Comparison of ENCODE assay signal across 9 mouse cellular contexts in genomic region chr7:28694423-28694822, GRCm38 (mm10). TPM values are rescaled to one million over a fixed set of nuclear protein-coding genes. Genes with fewer than 3 reads are reported as not detected.
DNase-seq lines count a peak whose midpoint lies in the region; ATAC-seq lines count a peak whose summit lies in the region.
"Had no signal": no experiment of that assay in that cellular context is flagged by ENCODE, and none has a peak within 500 bp of the region (broad histone marks: within the 10 kb centered on the region; RNA-seq: fewer than 3 reads in every experiment).

No protein-coding gene starts in this region.

- no peaks in the 10 kb centered on the region for H3K27me3 ChIP-seq in kidney, embryonic 15.5 days
- H3K27me3 ChIP-seq in forebrain, embryonic 16.5 days (replicated peaks; ENCODE audit: control insufficient read depth, insufficient read depth, low read length): peaks cover 3% of the 10 kb centered on the region; the same call in 1 of the 2 replicates
- peaks cover 3% of the 10 kb centered on the region; the same call in 1 of the 2 replicates for H3K27me3 ChIP-seq in midbrain, embryonic 15.5 days (replicated peaks)

- H3K4me3 ChIP-seq in kidney, embryonic 15.5 days (replicated peaks): peak overlapping the region; percentile 53; the same call in 1 of the 2 replicates
- H3K4me3 ChIP-seq in forebrain, embryonic 16.5 days (replicated peaks; ENCODE audit: low read length): no peak overlapping the region
- H3K4me3 ChIP-seq in midbrain, embryonic 15.5 days: peak overlapping the region; percentile 51; the same call in 1 of the 2 replicates

- H3K4me1 ChIP-seq in kidney, embryonic 15.5 days: peaks cover 20% of the 10 kb centered on the region
- H3K4me1 ChIP-seq in forebrain, embryonic 16.5 days (replicated peaks; ENCODE audit: control insufficient read depth, insufficient read depth, low read length): peaks cover 13% of the 10 kb centered on the region; the same call in 1 of the 2 replicates
- peaks cover 11% of the 10 kb centered on the region for H3K4me1 ChIP-seq in midbrain, embryonic 15.5 days

- H3K36me3 ChIP-seq in kidney, embryonic 15.5 days: no peaks in the 10 kb centered on the region
- H3K36me3 ChIP-seq in forebrain, embryonic 16.5 days (ENCODE audit: control insufficient read depth, insufficient read depth): no peaks in the 10 kb centered on the region
- H3K36me3 ChIP-seq in midbrain, embryonic 15.5 days (replicated peaks): no peaks in the 10 kb centered on the region

- no peak overlapping the region for H3K9ac ChIP-seq in kidney, embryonic 15.5 days
- H3K9ac ChIP-seq in forebrain, embryonic 16.5 days (replicated peaks; ENCODE audit: low read depth, low read length): no peak overlapping the region
- H3K9ac ChIP-seq in midbrain, embryonic 15.5 days: no peak overlapping the region

- no peaks in the 10 kb centered on the region for H3K9me3 ChIP-seq in kidney, embryonic 15.5 days (replicated peaks)
- H3K9me3 ChIP-seq in forebrain, embryonic 16.5 days (ENCODE audit: control insufficient read depth, low read length): no peaks in the 10 kb centered on the region
- H3K9me3 ChIP-seq in midbrain, embryonic 15.5 days: no peaks in the 10 kb centered on the region

- no peak overlapping the region for H3K27ac ChIP-seq in kidney, embryonic 15.5 days
- no peak overlapping the region for H3K27ac ChIP-seq in forebrain, embryonic 16.5 days (ENCODE audit: low read length)
- no peak overlapping the region for H3K27ac ChIP-seq in midbrain, embryonic 15.5 days
- H3K27ac ChIP-seq: macrophage had no signal

- 6% methylated on average over 14 of the region's 14 CpGs for WGBS in kidney, embryonic 15.5 days
- 5% methylated on average over 14 of the region's 14 CpGs for WGBS in forebrain, embryonic 16.5 days
- 7% methylated on average over 14 of the region's 14 CpGs for WGBS in midbrain, embryonic 15.5 days

- DNase-seq in kidney, adult 9 months: no peak
- DNase-seq in ZHBTc4 (ENCODE audit: low read depth, low spot score): peak; percentile 81
- DNase-seq in ovary, postnatal 36 days (ENCODE audit: low spot score): no peak
- DNase-seq in adrenal gland, postnatal 10 days: no peak
- DNase-seq in urinary bladder, adult 2 months (ENCODE audit: low spot score): no peak

- peak overlapping the region; percentile 91 for H3K4me2 ChIP-seq in kidney, embryonic 15.5 days
- H3K4me2 ChIP-seq in forebrain, embryonic 16.5 days (ENCODE audit: low read length): peak overlapping the region; percentile 77; the same call in 1 of the 2 replicates
- peak overlapping the region; percentile 67 for H3K4me2 ChIP-seq in midbrain, embryonic 15.5 days

- no peak for ATAC-seq in kidney, embryonic 15.5 days (replicated peaks; ENCODE audit: low FRiP score)
- no peak for ATAC-seq in forebrain, embryonic 16.5 days
- no peak for ATAC-seq in midbrain, embryonic 15.5 days (replicated peaks)

RNA-seq across cellular contexts. Expression of gene Fbxo27, which starts 1.8 kb away (rescaled TPM):
- 5.4 and 9.1 TPM in 2 replicates for polyA plus RNA-seq in kidney, embryonic 15.5 days (2015; fragmentation: Nextera tagmentation; extraction: Ambion mirVana)
- polyA plus RNA-seq in forebrain, embryonic 16.5 days (2015; fragmentation: Nextera tagmentation; extraction: Ambion mirVana): 6.3 and 11.1 TPM in 2 replicates
- 10.2 and 12.1 TPM in 2 replicates for polyA plus RNA-seq in midbrain, embryonic 15.5 days (2015; fragmentation: Nextera tagmentation; extraction: Ambion mirVana)
- total RNA-seq in adrenal gland, postnatal 10 days (2021): 1 to 10 TPM; 1.0 to 2.0 TPM
- 9.4 and 12.6 TPM in 2 replicates for polyA plus RNA-seq in urinary bladder, adult 2 months (2012; rRNA removed)
- polyA plus RNA-seq: macrophage had no signal

RNA-seq across cellular contexts. Expression of gene Fbxo17, which starts 22.2 kb away (rescaled TPM):
- 8.2 and 9.2 TPM in 2 replicates for polyA plus RNA-seq in kidney, embryonic 15.5 days (2015; fragmentation: Nextera tagmentation; extraction: Ambion mirVana)
- polyA plus RNA-seq in forebrain, embryonic 16.5 days (2015; fragmentation: Nextera tagmentation; extraction: Ambion mirVana): 3.3 and 4.2 TPM in 2 replicates
- 3.7 and 4.0 TPM in 2 replicates for polyA plus RNA-seq in midbrain, embryonic 15.5 days (2015; fragmentation: Nextera tagmentation; extraction: Ambion mirVana)
- total RNA-seq in adrenal gland, postnatal 10 days (2021): 1 to 10 TPM; 3.7 to 6.0 TPM
- polyA plus RNA-seq in urinary bladder, adult 2 months (2012; rRNA removed): 6.1 and 6.8 TPM in 2 replicates

RNA-seq across cellular contexts. Expression of gene Mrps12, which starts 47.2 kb away (rescaled TPM):
- polyA plus RNA-seq in kidney, embryonic 15.5 days (2015; fragmentation: Nextera tagmentation; extraction: Ambion mirVana): 144 and 152 TPM in 2 replicates
- polyA plus RNA-seq in forebrain, embryonic 16.5 days (2015; fragmentation: Nextera tagmentation; extraction: Ambion mirVana): 105 and 111 TPM in 2 replicates
- polyA plus RNA-seq in midbrain, embryonic 15.5 days (2015; fragmentation: Nextera tagmentation; extraction: Ambion mirVana): 96.7 and 106 TPM in 2 replicates
- total RNA-seq in adrenal gland, postnatal 10 days (2021): 10 to 100 TPM; 63.8 to 72.4 TPM
- 53.5 and 59.2 TPM in 2 replicates for polyA plus RNA-seq in urinary bladder, adult 2 months (2012; rRNA removed)

RNA-seq across cellular contexts. Expression of gene Sars2, which starts 47.4 kb away (rescaled TPM):
- polyA plus RNA-seq in kidney, embryonic 15.5 days (2015; fragmentation: Nextera tagmentation; extraction: Ambion mirVana): 30.0 and 30.8 TPM in 2 replicates
- polyA plus RNA-seq in forebrain, embryonic 16.5 days (2015; fragmentation: Nextera tagmentation; extraction: Ambion mirVana): 16.9 and 17.2 TPM in 2 replicates
- polyA plus RNA-seq in midbrain, embryonic 15.5 days (2015; fragmentation: Nextera tagmentation; extraction: Ambion mirVana): 18.3 and 18.7 TPM in 2 replicates
- 10 to 100 TPM; 17.5 to 23.7 TPM for total RNA-seq in adrenal gland, postnatal 10 days (2021)
- 9.9 and 10.6 TPM in 2 replicates for polyA plus RNA-seq in urinary bladder, adult 2 months (2012; rRNA removed)
